Mouse (Mus musculus) testis, adult 2 months (tissue): ENCODE results near the gene Slc16a4.

Experiments used
- CTCF ChIP-seq: fragments of 200-500 bp; IDR thresholded peaks from 2 replicates; pipeline ENCODE4 v1.5.1; 2012; ENCODE audit warnings: low read depth, mild to moderate bottlenecking, inconsistent platforms, low read length, moderate library complexity; ENCODE audit not compliant: control insufficient read depth, insufficient read depth, insufficient replicate concordance
- POLR2A ChIP-seq: fragments of 200-500 bp; IDR thresholded peaks from 2 replicates; pipeline ENCODE4 v1.6.1; 2012; ENCODE audit warnings: low read depth, mild to moderate bottlenecking, inconsistent platforms, low read length, moderate library complexity; ENCODE audit not compliant: control insufficient read depth

GRCm38 (mm10) chr3:107360341-107360740 lies 69.3 kb downstream of the Slc16a4 start:
- TF ChIP-seq POLR2A (no peak), CTCF (no peak)
